Mouse (Mus musculus): Measurements from ENCODE around the gene Shf.
"Not testable (repeated sequence)": the region's sequence is repeated elsewhere in the genome, so short reads cannot be mapped to it uniquely, and the experiment has no call there.

Shf gene

GRCm38 (mm10) chr2:122368995-122369739 is at the start of gene Shf:
Shf (minus strand) TSS chr2:122369162.
- DNase-seq: peak; percentile 92

- DNase-seq: no peak
Observed at GRCm38 (mm10) chr2:122408928-122409327, 40.0 kb upstream of the Shf start.

- no peak for DNase-seq
Observed at GRCm38 (mm10) chr2:122407607-122408006, 38.6 kb upstream of the Shf start.

- DNase-seq: no peak
Observed at GRCm38 (mm10) chr2:122396150-122396549, 27.2 kb upstream of the Shf start.

- DNase-seq: not testable (repeated sequence)
Observed at GRCm38 (mm10) chr2:122387135-122387534, 18.2 kb upstream of the Shf start.

- DNase-seq: no peak
Observed at GRCm38 (mm10) chr2:122385095-122385494, 16.1 kb upstream of the Shf start.

GRCm38 (mm10) chr2:122382121-122382520 is 13.2 kb upstream of the Shf start:
- DNase-seq: no peak

GRCm38 (mm10) chr2:122381329-122382103 is 12.6 kb upstream of the Shf start:
- DNase-seq: no peak

- peak; percentile 46 to 68 for DNase-seq
Observed at GRCm38 (mm10) chr2:122380768-122381311, 11.9 kb upstream of the Shf start.

- DNase-seq: no peak
Observed at GRCm38 (mm10) chr2:122379292-122379650, 10.3 kb upstream of the Shf start.

GRCm38 (mm10) chr2:122378421-122379291 is 9.7 kb upstream of the Shf start:
- DNase-seq: peak in 1 of 2 experiments; percentile 52

- peak; percentile 74 to 77 for DNase-seq
Observed at GRCm38 (mm10) chr2:122377751-122378246, 8.8 kb upstream of the Shf start.

- peak; percentile 97 to 99 for DNase-seq
Observed at GRCm38 (mm10) chr2:122377215-122377674, 8.3 kb upstream of the Shf start.

GRCm38 (mm10) chr2:122376041-122376561 is 7.1 kb upstream of the Shf start:
- DNase-seq: peak; percentile 62 to 64

- DNase-seq: peak; percentile 94 to 96
Observed at GRCm38 (mm10) chr2:122375391-122375991, 6.5 kb upstream of the Shf start.

GRCm38 (mm10) chr2:122374666-122375331 is 5.8 kb upstream of the Shf start:
- no peak for DNase-seq

GRCm38 (mm10) chr2:122374012-122374411 is 5.0 kb upstream of the Shf start:
- DNase-seq: no peak

- DNase-seq: no peak
Observed at GRCm38 (mm10) chr2:122372541-122372940, 3.6 kb upstream of the Shf start.

GRCm38 (mm10) chr2:122372067-122372466 is 3.1 kb upstream of the Shf start:
- DNase-seq: no peak

- no peak for DNase-seq
Observed at GRCm38 (mm10) chr2:122370101-122370750, 1.3 kb upstream of the Shf start.
